Mouse (Mus musculus) effector memory CD4-positive, alpha-beta T cell, adult 7 months (primary cell): ENCODE data around the gene Sh2b1. TPM values are rescaled to one million over a fixed set of nuclear protein-coding genes. Genes with fewer than 3 reads are reported as not detected.

ENCODE experiments used
- polyA plus RNA-seq: library from polyadenylated mRNA; unstranded; fragments of 100-300 nt; shearing (Covaris generic); gene quantifications from one replicate; pipeline ENCODE4 v1.2.1, GENCODE M21; 2017

Gene Sh2b1
- polyA plus RNA-seq = 49.8 TPM

GRCm38 (mm10) chr7:126474993-126475581 lies at the start of gene Sh2b1:
Gene Sh2b1, minus strand, starts transcription at chr7:126475424.

GRCm38 (mm10) chr7:126503273-126503878 lies 28.2 kb upstream of the Sh2b1 start, which contains the start of gene Atxn2l:
Gene Atxn2l, minus strand, starts transcription at chr7:126503437.

GRCm38 (mm10) chr7:126487052-126487483 lies 11.8 kb upstream of the Sh2b1 start, which contains the start of gene Tufm:
Gene Tufm, plus strand, starts transcription at chr7:126487361.

GRCm38 (mm10) chr7:126463004-126463403 lies 12.2 kb downstream of the Sh2b1 start, which contains the start of gene Atp2a1:
Gene Atp2a1, minus strand, starts transcription at chr7:126463108.

GRCm38 (mm10) chr7:126428631-126429502 lies 46.4 kb downstream of the Sh2b1 start, which contains the start of gene Rabep2:
Gene Rabep2, plus strand, starts transcription at chr7:126428759.

Other genes starting within 250 kb of the Sh2b1 start
- gene Sbk1, start 202.8 kb downstream of the Sh2b1 start, polyA plus RNA-seq = 26.4 TPM
- gene Lat, start 105.9 kb downstream of the Sh2b1 start, polyA plus RNA-seq = 662 TPM
- 41.4 TPM for gene Spns1, start 98.0 kb downstream of the Sh2b1 start, polyA plus RNA-seq
- gene Nfatc2ip, start 78.7 kb downstream of the Sh2b1 start, polyA plus RNA-seq = 3.8 TPM
- gene Cd19, start 60.5 kb downstream of the Sh2b1 start, polyA plus RNA-seq = 0.12 TPM
- gene Rabep2, start 46.7 kb downstream of the Sh2b1 start, polyA plus RNA-seq = 48.7 TPM
- gene Atp2a1, start 12.3 kb downstream of the Sh2b1 start, polyA plus RNA-seq = not detected
- gene Tufm, start 11.9 kb upstream of the Sh2b1 start, polyA plus RNA-seq = 98.5 TPM
- 106 TPM for gene Atxn2l, start 28.0 kb upstream of the Sh2b1 start, polyA plus RNA-seq
- 159 TPM for gene Eif3c, start 91.0 kb upstream of the Sh2b1 start, polyA plus RNA-seq
- gene Apobr, start 109.5 kb upstream of the Sh2b1 start, polyA plus RNA-seq = 7.1 TPM
- gene Cln3, start 110.4 kb upstream of the Sh2b1 start, polyA plus RNA-seq = 105 TPM
- gene Il27, start 119.5 kb upstream of the Sh2b1 start, polyA plus RNA-seq = not detected
- 1.8 TPM for gene Nupr1, start 155.4 kb upstream of the Sh2b1 start, polyA plus RNA-seq
- gene Sgf29, start 173.9 kb upstream of the Sh2b1 start, polyA plus RNA-seq = 79.6 TPM
- 0.29 TPM for gene Sult1a1, start 201.0 kb upstream of the Sh2b1 start, polyA plus RNA-seq
- gene Bola2, start 220.0 kb upstream of the Sh2b1 start, polyA plus RNA-seq = 102 TPM
- 2.0 TPM for gene Slx1b, start 220.4 kb upstream of the Sh2b1 start, polyA plus RNA-seq
- 1,760 TPM for gene Coro1a, start 232.4 kb upstream of the Sh2b1 start, polyA plus RNA-seq